Mouse (Mus musculus) CH12.LX (cell line): ENCODE data around the gene Pcnx. TPM values are rescaled to one million over a fixed set of nuclear protein-coding genes. Genes with fewer than 3 reads are reported as not detected.
A peak's percentile ranks its signal among the peaks of the same experiment; 100 is the strongest.

ENCODE experiments used
- DNase-seq: peaks from one replicate; pipeline ENCODE4 v3.0.0-alpha.2; 2013; ENCODE audit errors: extremely low read depth
- H3K27ac ChIP-seq: 2 replicates; pipeline ENCODE4 v1.5.1; 2012; ENCODE audit warnings: low read depth, mild to moderate bottlenecking, control low read depth, moderate library complexity; ENCODE audit not compliant: insufficient read depth
- H3K27me3 ChIP-seq: replicated peaks from 2 replicates; pipeline ENCODE3; 2012; ENCODE audit warnings: inconsistent platforms
- H3K36me3 ChIP-seq, 2 experiments: replicated peaks in 1 of 2; 2 replicates each; pipeline versions ENCODE3 to v1.6.1; 2012; ENCODE audit warnings: inconsistent platforms in 1 of 2, low read length in 1 of 2, mild to moderate bottlenecking in 1 of 2, mixed read lengths in 1 of 2, moderate library complexity in 1 of 2; ENCODE audit not compliant: control insufficient read depth in 1 of 2, insufficient read depth in 1 of 2
- H3K4me1 ChIP-seq, 2 experiments: 2 replicates each; pipeline ENCODE4 v1.6.1; 2012; ENCODE audit warnings: inconsistent platforms in 1 of 2, moderate library complexity in 1 of 2; ENCODE audit not compliant: insufficient read depth in 2 of 2, control insufficient read depth in 1 of 2
- H3K4me2 ChIP-seq: 2 replicates; pipeline ENCODE4 v1.6.1; 2012; ENCODE audit warnings: low read depth, mild to moderate bottlenecking, control low read depth; ENCODE audit not compliant: poor library complexity, insufficient read depth, severe bottlenecking
- H3K4me3 ChIP-seq, 3 experiments: fragments of 150-350 bp in 1 of 3; sonication (generic) in 1 of 3; replicated peaks in 1 of 3; 2 replicates each; pipeline versions ENCODE3 to v1.5.1; 2011 to 2012; ENCODE audit warnings: low read depth in 2 of 3, low read length in 2 of 3, mild to moderate bottlenecking in 2 of 3, moderate library complexity in 2 of 3, control low read depth in 1 of 3, improper control_type of control experiment in 1 of 3, inconsistent platforms in 1 of 3, mixed read lengths in 1 of 3; ENCODE audit not compliant: poor library complexity in 1 of 3
- H3K79me2 ChIP-seq: replicated peaks from 2 replicates; pipeline ENCODE4 v1.6.1; 2012; ENCODE audit warnings: mild to moderate bottlenecking, moderate library complexity; ENCODE audit not compliant: control insufficient read depth, poor library complexity, insufficient read depth, severe bottlenecking; ENCODE audit errors: extremely low read depth
- H3K9ac ChIP-seq: 2 replicates; pipeline ENCODE4 v1.6.1; 2012; ENCODE audit warnings: low read depth, mild to moderate bottlenecking, control low read depth, moderate library complexity; ENCODE audit not compliant: insufficient read depth
- H3K9me3 ChIP-seq: replicated peaks from 2 replicates; pipeline ENCODE3; 2012; ENCODE audit warnings: low read length, inconsistent platforms, mixed read lengths
- BHLHE40 ChIP-seq: IDR thresholded peaks from 2 replicates; pipeline ENCODE4 v1.6.1; 2011; ENCODE audit warnings: mild to moderate bottlenecking, low read depth, low read length, improper control_type of control experiment
- CHD1 ChIP-seq: IDR thresholded peaks from 2 replicates; pipeline ENCODE4 v1.6.1; 2012; ENCODE audit warnings: low read depth, low read length, improper control_type of control experiment, inconsistent platforms
- CHD2 ChIP-seq: IDR thresholded peaks from 2 replicates; pipeline ENCODE4 v1.6.1; 2011; ENCODE audit warnings: low read length, improper control_type of control experiment
- CTCF ChIP-seq, 2 experiments: IDR thresholded peaks in 1 of 2; conservative IDR thresholded peaks in 1 of 2; 2 replicates each; pipeline ENCODE4 v1.5.1; 2011 to 2012; ENCODE audit warnings: low read depth in 2 of 2, low read length in 2 of 2, improper control_type of control experiment in 1 of 2, inconsistent platforms in 1 of 2, mild to moderate bottlenecking in 1 of 2, moderate library complexity in 1 of 2
- E2F4 ChIP-seq: IDR thresholded peaks from 2 replicates; pipeline ENCODE4 v1.6.1; 2011; ENCODE audit warnings: low read depth, low read length, improper control_type of control experiment; ENCODE audit not compliant: insufficient replicate concordance
- ELF1 ChIP-seq: IDR thresholded peaks from 2 replicates; pipeline ENCODE4 v1.6.1; 2014; ENCODE audit warnings: low read depth, mild to moderate bottlenecking, inconsistent platforms, low read length, improper control_type of control experiment
- EP300 ChIP-seq: IDR thresholded peaks from 2 replicates; pipeline ENCODE4 v1.6.1; 2011; ENCODE audit warnings: low read length, improper control_type of control experiment
- ETS1 ChIP-seq: conservative IDR thresholded peaks from 2 replicates; pipeline ENCODE4 v1.6.1; 2012; ENCODE audit warnings: low read depth, mild to moderate bottlenecking, inconsistent platforms, low read length, improper control_type of control experiment, moderate library complexity
- HCFC1 ChIP-seq: IDR thresholded peaks from 2 replicates; pipeline ENCODE4 v1.6.1; 2012; ENCODE audit warnings: low read depth, mild to moderate bottlenecking, inconsistent platforms, low read length, improper control_type of control experiment
- IRF4 ChIP-seq: IDR thresholded peaks from 2 replicates; pipeline ENCODE4 v1.6.1; 2014; ENCODE audit warnings: low read depth, mild to moderate bottlenecking, inconsistent platforms, low read length, improper control_type of control experiment
- JUN ChIP-seq: IDR thresholded peaks from 2 replicates; pipeline ENCODE4 v1.6.1; 2011; ENCODE audit warnings: low read depth, mild to moderate bottlenecking, low read length, improper control_type of control experiment, moderate library complexity; ENCODE audit not compliant: insufficient read depth
- JUND ChIP-seq: conservative IDR thresholded peaks from 2 replicates; pipeline ENCODE4 v1.6.1; 2011; ENCODE audit warnings: low read depth, low read length, improper control_type of control experiment
- KAT2A ChIP-seq: IDR thresholded peaks from 2 replicates; pipeline ENCODE4 v1.6.1; 2012; ENCODE audit warnings: low read length, improper control_type of control experiment, inconsistent platforms; ENCODE audit not compliant: insufficient replicate concordance
- MAFK ChIP-seq: IDR thresholded peaks from 2 replicates; pipeline ENCODE4 v1.6.1; 2011; ENCODE audit warnings: low read length, improper control_type of control experiment; ENCODE audit not compliant: insufficient replicate concordance
- MAX ChIP-seq: IDR thresholded peaks from 2 replicates; pipeline ENCODE4 v1.6.1; 2011; ENCODE audit warnings: low read length, improper control_type of control experiment
- MAZ ChIP-seq: IDR thresholded peaks from 2 replicates; pipeline ENCODE4 v1.6.1; 2012; ENCODE audit warnings: low read depth, mild to moderate bottlenecking, inconsistent platforms, low read length, improper control_type of control experiment, moderate library complexity
- MEF2A ChIP-seq: IDR thresholded peaks from 2 replicates; pipeline ENCODE4 v1.6.1; 2014; ENCODE audit warnings: low read depth, mild to moderate bottlenecking, inconsistent platforms, low read length, improper control_type of control experiment, borderline replicate concordance
- NRF1 ChIP-seq: IDR thresholded peaks from 2 replicates; pipeline ENCODE4 v1.6.1; 2014; ENCODE audit warnings: low read depth, mild to moderate bottlenecking, inconsistent platforms, low read length, improper control_type of control experiment, moderate library complexity
- POLR2A ChIP-seq: IDR thresholded peaks from 2 replicates; pipeline ENCODE4 v1.6.1; 2011; ENCODE audit warnings: low read depth, mild to moderate bottlenecking, improper control_type of control experiment, low read length
- POLR2AphosphoS2 ChIP-seq: IDR thresholded peaks from 2 replicates; pipeline ENCODE4 v1.6.1; 2011; ENCODE audit warnings: low read depth, low read length, improper control_type of control experiment
- RAD21 ChIP-seq: IDR thresholded peaks from 2 replicates; pipeline ENCODE4 v1.6.1; 2011; ENCODE audit warnings: low read depth, mild to moderate bottlenecking, low read length, improper control_type of control experiment, moderate library complexity
- RCOR1 ChIP-seq: conservative IDR thresholded peaks from 2 replicates; pipeline ENCODE4 v1.6.1; 2012; ENCODE audit warnings: low read depth, mild to moderate bottlenecking, inconsistent platforms, low read length, improper control_type of control experiment
- SIN3A ChIP-seq: IDR thresholded peaks from 2 replicates; pipeline ENCODE4 v1.6.1; 2012; ENCODE audit warnings: low read length, improper control_type of control experiment, inconsistent platforms
- SMC3 ChIP-seq: IDR thresholded peaks from 2 replicates; pipeline ENCODE4 v1.6.1; 2011; ENCODE audit warnings: low read depth, low read length, improper control_type of control experiment
- UBTF ChIP-seq: IDR thresholded peaks from 2 replicates; pipeline ENCODE4 v1.6.1; 2012; ENCODE audit warnings: low read depth, mild to moderate bottlenecking, inconsistent platforms, low read length, improper control_type of control experiment, moderate library complexity
- USF1 ChIP-seq: IDR thresholded peaks from 2 replicates; pipeline ENCODE4 v1.6.1; 2014; ENCODE audit warnings: low read depth, mild to moderate bottlenecking, inconsistent platforms, low read length, improper control_type of control experiment
- USF2 ChIP-seq: conservative IDR thresholded peaks from 2 replicates; pipeline ENCODE4 v1.6.1; 2011; ENCODE audit warnings: low read depth, low read length, improper control_type of control experiment
- ZC3H11A ChIP-seq: IDR thresholded peaks from 2 replicates; pipeline ENCODE4 v1.6.1; 2012; ENCODE audit warnings: low read depth, mild to moderate bottlenecking, inconsistent platforms, low read length, improper control_type of control experiment
- dilution Hi-C: fragments of 300-500 bp; cut with MboI; formaldehyde crosslinking; loops from 2 replicates; pipeline ENCODE4 v1.14.3; 2020; ENCODE audit warnings: low sequenced_read_pairs; ENCODE audit not compliant: extremely low pct_unique_long_range_greater_than_20kb, extremely low pct_ligation_motif_present
- in situ Hi-C: fragments of 300-500 bp; cut with MboI; formaldehyde crosslinking; loops from 3 replicates; pipeline ENCODE4 v1.14.3; 2019; ENCODE audit warnings: low sequenced_read_pairs, low pct_ligation_motif_present, low pct_unique_long_range_greater_than_20kb, mixed read lengths
- polyA plus RNA-seq: library from polyadenylated mRNA; unstranded; fragments of >175 nt; gene quantifications from 2 replicates; pipeline ENCODE4 v1.2.1, GENCODE M21; 2012; ENCODE audit warnings: low read depth; ENCODE audit not compliant: insufficient read length
- total RNA-seq, 2 experiments: library from RNA; depleted of rRNA; stranded (reverse); fragments of 300-350 nt in 1 of 2; fragments of >200 nt in 1 of 2; gene quantifications; 2 replicates each; pipeline ENCODE4 v1.2.3; 2012 to 2014

Pcnx gene
- total and polyA plus RNA-seq, 3 experiments: 16.2 to 89.1 (median 68.2) TPM

- no peak for TF ChIP-seq ZC3H11A
- TF ChIP-seq CTCF (conservative IDR thresholded peaks at IDR 0.05 in 1 of 2, IDR thresholded peaks at IDR 0.05 in 1 of 2; ENCODE audit: low read depth in 2 of 2, low read length in 2 of 2): no peak
- no peak for TF ChIP-seq E2F4
- TF ChIP-seq RAD21: no peak
Measured at GRCm38 (mm10) chr12:81971042-81971883, 111.4 kb downstream of the Pcnx start (continued).

- no peaks in the 10 kb centered on the region for H3K27me3 ChIP-seq
- no peak overlapping the region for H3K9ac ChIP-seq
- peaks cover 70 to 95% of the 10 kb centered on the region in 2 experiments for H3K36me3 ChIP-seq
- dilution Hi-C loops: no loop called here
- in situ Hi-C loops: loop anchor here (25.0 kb wide), 1 partner anchor 140 kb away; no protein-coding TSS in a partner anchor
- peak; percentile 17 for DNase-seq
- H3K27ac ChIP-seq: peak overlapping the region; percentile 95
- TF ChIP-seq RAD21 (no peak), MAZ (no peak), MAX (no peak), CHD2 (0 out of 2 replicates have a peak, but pooled peaks have one; percentile 35), CHD1 (no peak), ELF1 (no peak), SIN3A (no peak), ETS1 (no peak), JUND (0 out of 2 replicates have a peak, but pooled peaks have one; percentile 57), NRF1 (no peak), USF1 (no peak), BHLHE40 (peak; percentile 56; the same call in 1 of the 2 replicates), SMC3 (no peak), USF2 (no peak), KAT2A (no peak), UBTF (no peak), EP300 (no peak; the same call in 1 of the 2 replicates), POLR2A (peak; percentile 1; the same call in 1 of the 2 replicates), MAFK (peak; percentile 27; the same call in 1 of the 2 replicates), RCOR1 (0 out of 2 replicates have a peak, but pooled peaks have one; percentile 1), JUN (peak; percentile 55), HCFC1 (0 out of 2 replicates have a peak, but pooled peaks have one; percentile 4), MEF2A (peak; percentile 74; the same call in 1 of the 2 replicates), POLR2AphosphoS2 (no peak), ZC3H11A (no peak), CTCF (conservative IDR thresholded peaks at IDR 0.05 in 1 of 2, IDR thresholded peaks at IDR 0.05 in 1 of 2; ENCODE audit: low read depth in 2 of 2, low read length in 2 of 2) (no peak), IRF4 (peak; percentile 86)
- no peaks in the 10 kb centered on the region; the same call in 1 of the 2 replicates for H3K79me2 ChIP-seq
- peak overlapping the region; percentile 18; the same call in 1 of the 2 replicates for H3K4me2 ChIP-seq
- H3K4me3 ChIP-seq: peak overlapping the region in 1 of 3 experiments; percentile 12
- no peaks in the 10 kb centered on the region for H3K9me3 ChIP-seq
- peaks cover 14 to 23% of the 10 kb centered on the region in 2 experiments for H3K4me1 ChIP-seq
Measured at GRCm38 (mm10) chr12:81971884-81972362, 112.1 kb downstream of the Pcnx start.
